Mouse (Mus musculus): ENCODE results near the gene Cers2. TPM values are rescaled to one million over a fixed set of nuclear protein-coding genes. Genes with fewer than 3 reads are reported as not detected.

Cers2 gene
- total RNA-seq, 2 experiments from 2014 or later = 239 to 254 TPM

Other genes with a start within 250 kb of the Cers2 start
- gene Pip5k1a, start 207.9 kb upstream of the Cers2 start, total RNA-seq (2021) = 10 to 100 TPM; 41.8 to 58.9 TPM
- gene Vps72, start 203.8 kb upstream of the Cers2 start, total RNA-seq (2021) = 10 to 100 TPM; 56.1 to 63.3 TPM
- gene Tmod4, start 190.3 kb upstream of the Cers2 start, total RNA-seq (2021) = 1 to 10 TPM in 1 of 2 experiments, under 1 TPM in 1; 0.66 to 1.4 TPM
- gene Scnm1, start 180.8 kb upstream of the Cers2 start, total RNA-seq (2021) = 10 to 100 TPM; 33.8 to 35.4 TPM
- 1 to 10 TPM; 8.3 to 9.7 TPM for gene Lysmd1, start 180.7 kb upstream of the Cers2 start, total RNA-seq (2021)
- 1 to 10 TPM; 1.8 to 2.1 TPM for gene Tnfaip8l2, start 172.4 kb upstream of the Cers2 start, total RNA-seq (2021)
- gene Sema6c, start 154.3 kb upstream of the Cers2 start, total RNA-seq (2021) = 1 to 10 TPM; 2.3 to 3.7 TPM
- gene Gabpb2, start 96.9 kb upstream of the Cers2 start, total RNA-seq (2021) = 10 to 100 TPM; 21.3 to 22.6 TPM
- 10 to 100 TPM; 86.9 to 94.8 TPM for gene Cdc42se1, start 86.1 kb upstream of the Cers2 start, total RNA-seq (2021)
- gene Mllt11, start 82.6 kb upstream of the Cers2 start, total RNA-seq (2021) = 10 to 100 TPM in 1 of 2 experiments, 1 to 10 TPM in 1; 6.9 to 10.9 TPM
- under 1 TPM; 0.17 to 0.26 TPM for gene Gm128, start 73.2 kb upstream of the Cers2 start, total RNA-seq (2021)
- under 1 TPM in 1 of 2 experiments, not detected in 1; 0.89 TPM for gene Bnipl, start 63.6 kb upstream of the Cers2 start, total RNA-seq (2021)
- gene Mindy1, start 33.4 kb upstream of the Cers2 start, total RNA-seq (2021) = 100 to 1,000 TPM; 120 to 147 TPM
- 10 to 100 TPM; 25.1 to 33.3 TPM for gene Prune1, start 32.7 kb upstream of the Cers2 start, total RNA-seq (2021)
- gene Anxa9, start 7.6 kb upstream of the Cers2 start, total RNA-seq (2021) = 1 to 10 TPM; 1.1 to 3.3 TPM
- 10 to 100 TPM; 25.9 to 29.7 TPM for gene Setdb1, start 42.4 kb downstream of the Cers2 start, total RNA-seq (2021)
- gene 4930558C23Rik, start 88.0 kb downstream of the Cers2 start, total RNA-seq (2021) = not detected
- 10 to 100 TPM; 63.5 to 68.0 TPM for gene Arnt, start 119.6 kb downstream of the Cers2 start, total RNA-seq (2021)
- 1 to 10 TPM; 7.2 to 9.0 TPM for gene Ctsk, start 184.5 kb downstream of the Cers2 start, total RNA-seq (2021)
- 10 to 100 TPM; 35.2 to 65.5 TPM for gene Ctss, start 212.0 kb downstream of the Cers2 start, total RNA-seq (2021)
- not detected for gene Hormad1, start 244.9 kb downstream of the Cers2 start, total RNA-seq (2021)